Mouse (Mus musculus) lung, adult 2 months (tissue): ENCODE data around the gene Sh3rf3.

ENCODE experiments used
- CTCF ChIP-seq: fragments of 200-500 bp; IDR thresholded peaks from 2 replicates; pipeline ENCODE4 v1.5.1; 2011; ENCODE audit warnings: mild to moderate bottlenecking, low read length, control low read depth; ENCODE audit not compliant: insufficient read depth
- POLR2A ChIP-seq: fragments of 200-500 bp; IDR thresholded peaks from 2 replicates; pipeline ENCODE4 v1.6.1; 2011; ENCODE audit warnings: low read depth, mild to moderate bottlenecking, control low read depth, low read length, borderline replicate concordance; ENCODE audit errors: extremely low read depth

GRCm38 (mm10) chr10:58802391-58802790 lies 10.8 kb upstream of the Sh3rf3 start:
- no peak for TF ChIP-seq POLR2A
- no peak for TF ChIP-seq CTCF
